Mouse (Mus musculus) heart, embryonic 12.5 days (tissue): ENCODE measurements around the gene Gm3486. TPM values are rescaled to one million over a fixed set of nuclear protein-coding genes. Genes with fewer than 3 reads are reported as not detected.
"Not testable (repeated sequence)": the region's sequence is repeated elsewhere in the genome, so short reads cannot be mapped to it uniquely, and the experiment has no call there.

Experiments
- ATAC-seq: fragments of 200-750 bp; cut with Nextera tagmentation; 2 replicates; pipeline ENCODE4 v1.8.0; 2017; ENCODE audit warnings: moderate TSS enrichment, moderate library complexity; ENCODE audit not compliant: insufficient number of reproducible peaks, low FRiP score
- H3K27ac ChIP-seq: fragments of 300-500 bp; sonication (generic); 2 replicates; pipeline ENCODE4 v1.5.1; 2016; ENCODE audit warnings: mild to moderate bottlenecking, moderate library complexity; ENCODE audit not compliant: poor library complexity, severe bottlenecking
- H3K27me3 ChIP-seq: fragments of 300-500 bp; sonication (generic); replicated peaks from 2 replicates; pipeline ENCODE4 v1.6.1; 2016; ENCODE audit warnings: mild to moderate bottlenecking, moderate library complexity
- H3K36me3 ChIP-seq: fragments of 300-500 bp; sonication (generic); 2 replicates; pipeline ENCODE4 v1.6.1; 2016; ENCODE audit warnings: mild to moderate bottlenecking, moderate library complexity
- H3K4me1 ChIP-seq: fragments of 300-500 bp; sonication (generic); replicated peaks from 2 replicates; pipeline ENCODE4 v1.6.1; 2016; ENCODE audit warnings: mild to moderate bottlenecking
- H3K4me2 ChIP-seq: fragments of 300-500 bp; sonication (generic); 2 replicates; pipeline ENCODE4 v1.6.1; 2016; ENCODE audit warnings: mild to moderate bottlenecking, moderate library complexity
- H3K4me3 ChIP-seq: fragments of 300-500 bp; sonication (generic); 2 replicates; pipeline ENCODE4 v1.5.1; 2016; ENCODE audit warnings: mild to moderate bottlenecking
- H3K9ac ChIP-seq: fragments of 300-500 bp; sonication (generic); 2 replicates; pipeline ENCODE4 v1.6.1; 2016; ENCODE audit warnings: mild to moderate bottlenecking, moderate library complexity
- H3K9me3 ChIP-seq: fragments of 300-500 bp; sonication (generic); replicated peaks from 2 replicates; pipeline ENCODE4 v1.6.1; 2016; ENCODE audit warnings: mild to moderate bottlenecking, moderate library complexity
- WGBS: fragments of 180-500 bp; shearing (Covaris S2); methylation state at CpG from one replicate; pipeline ENCODE4 v1.1.7; 2016; 5-methylcytosine and 5-hydroxymethylcytosine counted together
- polyA plus RNA-seq: library from polyadenylated mRNA; unstranded; fragments of >200 nt; fragmentation: Nextera tagmentation; extraction: Ambion mirVana; gene quantifications from 2 replicates; pipeline ENCODE4 v1.2.1, GENCODE M21; 2016

Gene Gm3486
- not detected in 2 replicates for polyA plus RNA-seq

DNA sequence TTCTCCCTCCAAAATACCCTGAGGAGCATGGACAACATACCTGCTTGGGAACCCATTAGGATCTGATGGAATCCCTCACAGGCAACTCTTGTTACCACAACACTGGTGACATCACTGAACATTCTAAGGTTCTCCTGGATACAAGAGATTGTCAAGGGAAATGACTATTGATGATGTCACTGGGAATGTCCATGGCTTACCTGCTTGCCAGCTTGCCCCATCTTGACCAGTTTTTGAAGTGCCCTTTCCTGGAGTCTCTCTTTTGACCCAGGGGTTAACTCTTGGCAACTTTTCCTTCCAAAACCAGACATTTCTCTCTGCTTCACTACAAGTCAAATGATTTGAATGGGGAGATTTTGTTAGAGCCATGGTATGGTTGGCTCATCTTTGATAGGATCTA, at the start of gene Gm3486:
Gene Gm3486, minus strand, starts transcription at position 101 of the 400 bp plus-strand sequence.
- not testable (repeated sequence) for H3K4me3 ChIP-seq, ATAC-seq, H3K4me2 ChIP-seq, H3K36me3 ChIP-seq, H3K27ac ChIP-seq, H3K9me3 ChIP-seq, H3K27me3 ChIP-seq, H3K9ac ChIP-seq, H3K4me1 ChIP-seq

DNA sequence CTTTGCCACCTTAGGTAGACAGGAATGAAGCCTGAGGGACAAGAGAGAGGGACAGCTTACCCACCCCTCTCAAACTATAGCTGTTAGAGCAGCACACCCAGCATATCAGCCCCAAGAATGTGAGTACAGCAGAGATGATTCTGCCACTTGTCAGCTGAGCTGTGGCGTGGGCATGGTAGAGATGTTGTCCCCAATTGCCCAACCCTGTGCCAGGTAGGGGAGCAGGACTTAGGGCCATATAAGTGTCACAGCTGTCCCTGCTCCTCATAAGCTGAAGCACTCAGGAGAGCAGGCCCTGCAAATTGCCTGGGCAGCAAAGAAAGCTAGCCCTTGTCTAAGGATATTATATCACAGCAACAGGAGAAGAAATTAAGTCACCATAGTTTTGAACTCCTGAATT, 35.4 kb upstream of the Gm3486 start:
- not testable (repeated sequence) for ATAC-seq

DNA sequence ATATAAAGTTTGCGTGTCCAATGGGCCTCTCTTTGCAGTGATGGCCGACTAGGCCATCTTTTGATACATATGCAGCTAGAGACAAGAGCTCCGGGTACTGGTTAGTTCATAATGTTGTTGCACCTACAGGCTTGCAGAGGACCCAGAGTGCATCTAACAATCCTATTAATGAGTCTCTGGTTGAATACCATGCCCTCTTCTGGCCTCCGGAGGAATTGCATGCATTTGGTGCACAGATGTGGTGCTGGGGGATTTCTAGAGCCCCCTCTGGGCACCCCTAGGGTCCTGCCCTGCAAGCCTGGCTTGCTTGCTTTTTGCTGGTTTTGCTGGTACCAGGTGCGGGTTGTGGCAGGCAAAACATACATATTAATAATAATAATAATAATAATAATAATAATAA, 31.4 kb upstream of the Gm3486 start:
- H3K36me3 ChIP-seq, H3K4me1 ChIP-seq, H3K9ac ChIP-seq, H3K9me3 ChIP-seq, ATAC-seq, H3K27ac ChIP-seq, H3K4me2 ChIP-seq, H3K4me3 ChIP-seq, H3K27me3 ChIP-seq: not testable (repeated sequence)
- 69% methylated on average over 5 of the region's 5 CpGs for WGBS

More for the DNA sequence above, 35.4 kb upstream of the Gm3486 start:
- H3K27ac ChIP-seq, H3K36me3 ChIP-seq, H3K4me2 ChIP-seq, H3K9me3 ChIP-seq, H3K4me1 ChIP-seq, H3K4me3 ChIP-seq, H3K27me3 ChIP-seq, H3K9ac ChIP-seq: not testable (repeated sequence)
- WGBS: 62% methylated on average over 1 of the region's 1 CpGs

DNA sequence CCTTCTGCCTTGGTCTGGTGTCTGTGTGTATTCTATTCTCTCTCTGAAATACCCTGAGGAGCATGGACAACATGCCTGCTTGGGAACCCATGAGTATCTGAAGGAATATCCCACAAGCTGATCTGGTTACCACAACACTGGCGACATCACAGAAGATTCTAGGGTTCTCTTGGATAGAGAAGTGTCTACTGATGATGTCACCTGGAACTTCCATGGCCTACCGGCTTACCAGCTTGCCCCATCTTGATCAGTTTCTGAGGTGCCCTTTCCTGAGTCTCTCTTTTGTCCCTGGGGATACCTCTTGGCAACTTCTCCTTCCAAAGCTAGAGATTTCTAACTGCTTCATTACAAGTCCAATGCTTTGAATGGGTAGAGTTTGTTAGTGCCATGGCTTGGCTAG, 35.9 kb downstream of the Gm3486 start, which contains the start of gene Gm7954:
Gene Gm7954, minus strand, starts transcription at position 101 of the 400 bp plus-strand sequence.
- not testable (repeated sequence) for H3K36me3 ChIP-seq, H3K27me3 ChIP-seq, H3K9ac ChIP-seq, ATAC-seq, H3K4me2 ChIP-seq, H3K4me1 ChIP-seq, H3K27ac ChIP-seq, H3K9me3 ChIP-seq, H3K4me3 ChIP-seq
- WGBS: no CpG with 5 or more reads among the region's 2 CpGs

Other genes starting within 250 kb of the Gm3486 start
- gene Gm2832, start 210.7 kb downstream of the Gm3486 start, polyA plus RNA-seq: 0.14 TPM in 1 of 2 replicates, not detected in the other
- not detected in 2 replicates for gene Gm5798, start 140.9 kb downstream of the Gm3486 start, polyA plus RNA-seq
- not detected in 2 replicates for gene Gm7945, start 103.1 kb downstream of the Gm3486 start, polyA plus RNA-seq
- not detected in 2 replicates for gene Gm6482, start 81.2 kb downstream of the Gm3486 start, polyA plus RNA-seq
- not detected in 2 replicates for gene Gm7954, start 36.0 kb downstream of the Gm3486 start, polyA plus RNA-seq
- gene Gm7970, start 66.1 kb upstream of the Gm3486 start, polyA plus RNA-seq: not detected in 2 replicates
- not detected in 2 replicates for gene 1700049E17Rik2, start 83.7 kb upstream of the Gm3486 start, polyA plus RNA-seq
- not detected in 2 replicates for gene Gm3072, start 135.1 kb upstream of the Gm3486 start, polyA plus RNA-seq
- gene Gm3676, start 157.0 kb upstream of the Gm3486 start, polyA plus RNA-seq: not detected in 2 replicates
- not detected in 2 replicates for gene Gm8068, start 212.4 kb upstream of the Gm3486 start, polyA plus RNA-seq